Mouse (Mus musculus) hindbrain, embryonic 14.5 days (tissue): ENCODE measurements at regions not wholly inside any gene's neighbourhood (a gene's known extent, or its start where the extent isn't known, plus 50 kb on each side); places are given as distances from the start of the nearest gene placed in this dataset.
A peak's percentile ranks its signal among the peaks of the same experiment; 100 is the strongest.

Experiments
- ATAC-seq: fragments of 200-750 bp; cut with Nextera tagmentation; 2 replicates; pipeline ENCODE4 v1.8.0; 2017; ENCODE audit warnings: moderate number of reproducible peaks, mild to moderate bottlenecking, moderate TSS enrichment, moderate library complexity; ENCODE audit not compliant: low FRiP score
- DNase-seq: peaks from one replicate; pipeline ENCODE4 v3.0.0-alpha.2; 2015; ENCODE audit warnings: low spot score
- H3K27ac ChIP-seq: fragments of 300-500 bp; sonication (generic); 2 replicates; pipeline ENCODE4 v1.5.1; 2014; ENCODE audit warnings: mild to moderate bottlenecking, moderate library complexity
- H3K27me3 ChIP-seq: fragments of 300-500 bp; sonication (generic); 2 replicates; pipeline ENCODE4 v1.6.1; 2014; ENCODE audit warnings: mild to moderate bottlenecking, low read length, mixed read lengths; ENCODE audit not compliant: control insufficient read depth, insufficient read depth
- H3K36me3 ChIP-seq: fragments of 300-500 bp; sonication (generic); replicated peaks from 2 replicates; pipeline ENCODE4 v1.6.1; 2014; ENCODE audit not compliant: control insufficient read depth, insufficient read depth
- H3K4me1 ChIP-seq: fragments of 300-500 bp; sonication (generic); replicated peaks from 2 replicates; pipeline ENCODE4 v1.6.1; 2014; ENCODE audit warnings: antibody characterized with exemption, low read length, mixed read lengths; ENCODE audit not compliant: control insufficient read depth, insufficient read depth
- H3K4me2 ChIP-seq: fragments of 300-500 bp; sonication (generic); replicated peaks from 2 replicates; pipeline ENCODE4 v1.6.1; 2014; ENCODE audit warnings: mild to moderate bottlenecking, moderate library complexity
- H3K4me3 ChIP-seq: fragments of 300-500 bp; sonication (generic); replicated peaks from 2 replicates; pipeline ENCODE4 v1.5.1; 2014; ENCODE audit warnings: mild to moderate bottlenecking, low read length
- H3K9ac ChIP-seq: fragments of 300-500 bp; sonication (generic); 2 replicates; pipeline ENCODE4 v1.6.1; 2014
- H3K9me3 ChIP-seq: fragments of 300-500 bp; sonication (generic); 2 replicates; pipeline ENCODE4 v1.6.1; 2016; ENCODE audit warnings: low read length; ENCODE audit not compliant: control insufficient read depth
- WGBS: fragments of 180-500 bp; shearing (Covaris S2); extraction: QIAGEN DNeasy Blood & Tissue Kit; methylation state at CpG from one replicate; pipeline ENCODE4 v1.1.7; 2014; 5-methylcytosine and 5-hydroxymethylcytosine counted together

DNA sequence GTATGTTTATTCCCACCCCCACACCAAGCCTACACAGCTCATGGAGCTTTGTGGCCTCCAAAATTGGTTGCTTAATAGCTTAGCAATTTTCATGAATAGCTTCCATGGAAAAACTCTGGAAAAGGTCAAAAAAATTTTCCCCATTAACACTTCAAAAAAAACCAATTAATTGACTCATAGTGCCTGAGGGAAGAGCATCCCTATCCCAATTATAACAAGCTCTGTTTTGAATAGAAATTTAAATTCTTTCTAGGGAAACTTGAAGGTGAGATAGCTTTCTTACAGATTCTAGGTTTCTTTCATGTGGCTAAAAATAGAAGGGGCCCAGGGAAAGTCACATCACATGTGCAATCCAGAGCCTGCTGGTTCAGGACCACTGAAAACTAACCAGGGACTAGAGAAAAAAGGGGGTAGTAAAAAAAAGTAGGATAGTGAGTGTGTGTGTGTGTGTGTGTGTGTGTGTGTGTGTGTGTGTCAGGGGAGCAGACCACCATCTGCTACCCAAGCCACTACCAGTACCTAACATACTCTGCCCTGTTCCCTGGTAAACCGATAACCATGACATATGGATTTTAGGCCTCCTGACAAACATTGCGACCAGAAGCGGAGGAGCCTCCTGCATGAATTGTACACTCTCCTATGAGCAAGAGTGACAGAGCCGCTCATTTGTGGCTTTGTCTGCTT is 162.2 kb downstream of the Cmpk2 start:
- Histone ChIP-seq H3K27ac (peak overlapping the region; percentile 87), H3K27me3 (no peaks in the 10 kb centered on the region), H3K9ac (peak overlapping the region; percentile 26; the same call in 1 of the 2 replicates), H3K4me1 (peaks cover 18% of the 10 kb centered on the region), H3K36me3 (no peaks in the 10 kb centered on the region), H3K9me3 (no peaks in the 10 kb centered on the region), H3K4me2 (peak overlapping the region; percentile 22), H3K4me3 (no peak overlapping the region)
- DNase-seq = no peak
- WGBS = 5% methylated on average over 4 of the region's 4 CpGs
- ATAC-seq = peak; percentile 74

- Histone ChIP-seq H3K4me1 (peaks cover 16% of the 10 kb centered on the region; the same call in 1 of the 2 replicates), H3K9ac (no peak overlapping the region), H3K27me3 (no peaks in the 10 kb centered on the region), H3K27ac (peak overlapping the region; percentile 4; the same call in 1 of the 2 replicates), H3K4me3 (no peak overlapping the region), H3K9me3 (no peaks in the 10 kb centered on the region), H3K4me2 (no peak overlapping the region), H3K36me3 (no peaks in the 10 kb centered on the region)
- ATAC-seq (no peak), DNase-seq (no peak)
- 63% methylated on average over 12 of the region's 12 CpGs for WGBS
Measured at GRCm38 (mm10) chr12:26621135-26621932, 152.3 kb downstream of the Cmpk2 start.

GRCm38 (mm10) chr12:26620501-26621134 is 151.6 kb downstream of the Cmpk2 start:
- Histone ChIP-seq H3K36me3 (no peaks in the 10 kb centered on the region), H3K9ac (no peak overlapping the region), H3K4me1 (peaks cover 16% of the 10 kb centered on the region; the same call in 1 of the 2 replicates), H3K4me2 (no peak overlapping the region), H3K27me3 (no peaks in the 10 kb centered on the region), H3K27ac (peak overlapping the region; percentile 32; the same call in 1 of the 2 replicates), H3K9me3 (no peaks in the 10 kb centered on the region), H3K4me3 (no peak overlapping the region)
- no peak for DNase-seq
- WGBS = 46% methylated on average over 8 of the region's 8 CpGs
- ATAC-seq = no peak

GRCm38 (mm10) chr12:26617969-26618368 is 149.0 kb downstream of the Cmpk2 start:
- H3K4me1 ChIP-seq = peaks cover 23% of the 10 kb centered on the region; the same call in 1 of the 2 replicates
- H3K27ac ChIP-seq = no peak overlapping the region
- H3K27me3 ChIP-seq = no peaks in the 10 kb centered on the region
- H3K9me3 ChIP-seq = no peaks in the 10 kb centered on the region
- no peak overlapping the region for H3K9ac ChIP-seq
- ATAC-seq = no peak
- H3K4me3 ChIP-seq = no peak overlapping the region
- no peaks in the 10 kb centered on the region for H3K36me3 ChIP-seq
- WGBS = 74% methylated on average over 3 of the region's 3 CpGs
- no peak for DNase-seq
- no peak overlapping the region for H3K4me2 ChIP-seq

- DNase-seq = peak; percentile 53
- no peak for ATAC-seq
Measured at GRCm38 (mm10) chr12:26613086-26613705, 144.2 kb downstream of the Cmpk2 start.

DNA sequence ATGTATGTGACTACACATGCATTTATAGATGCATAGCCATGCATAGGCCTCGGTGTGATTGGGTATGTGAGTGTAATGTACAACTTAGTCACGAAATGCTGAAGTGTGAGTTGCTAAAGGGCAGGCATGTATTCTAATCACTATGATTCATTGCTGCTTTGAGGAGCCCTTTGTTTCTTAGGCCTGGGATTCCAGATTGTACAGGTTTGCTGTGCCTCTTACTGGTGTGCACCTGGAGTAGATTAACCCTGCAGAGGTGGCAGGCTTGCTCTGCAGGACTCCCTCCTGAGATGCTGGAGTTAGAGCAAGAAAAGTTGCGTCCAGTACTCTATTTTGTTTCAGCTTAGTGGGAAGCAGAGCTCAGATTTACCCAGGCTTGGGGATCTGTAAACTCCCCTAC is 141.1 kb downstream of the Cmpk2 start:
- H3K4me2 ChIP-seq = no peak overlapping the region
- no peaks in the 10 kb centered on the region for H3K36me3 ChIP-seq
- H3K4me3 ChIP-seq = no peak overlapping the region
- H3K4me1 ChIP-seq = 0 out of 2 replicates have a peak, but pooled peaks cover 7% of the 10 kb centered on the region
- ATAC-seq (no peak), DNase-seq (no peak)
- no peaks in the 10 kb centered on the region for H3K9me3 ChIP-seq
- no peak overlapping the region for H3K27ac ChIP-seq
- WGBS = 87% methylated on average over 3 of the region's 3 CpGs
- H3K9ac ChIP-seq = no peak overlapping the region
- no peaks in the 10 kb centered on the region for H3K27me3 ChIP-seq

More at GRCm38 (mm10) chr12:26613086-26613705, 144.2 kb downstream of the Cmpk2 start:
- Histone ChIP-seq H3K27ac (peak overlapping the region; percentile 14; the same call in 1 of the 2 replicates), H3K27me3 (no peaks in the 10 kb centered on the region), H3K36me3 (no peaks in the 10 kb centered on the region), H3K4me2 (no peak overlapping the region), H3K9ac (no peak overlapping the region), H3K9me3 (no peaks in the 10 kb centered on the region), H3K4me3 (no peak overlapping the region), H3K4me1 (0 out of 2 replicates have a peak, but pooled peaks cover 7% of the 10 kb centered on the region)
- WGBS = 43% methylated on average over 11 of the region's 11 CpGs

GRCm38 (mm10) chr12:26598501-26598900 is 129.5 kb downstream of the Cmpk2 start:
- no peak overlapping the region for H3K27ac ChIP-seq
- H3K9me3 ChIP-seq = no peaks in the 10 kb centered on the region
- DNase-seq (no peak), ATAC-seq (no peak)
- H3K4me1 ChIP-seq = no peaks in the 10 kb centered on the region
- no peak overlapping the region for H3K9ac ChIP-seq
- no peak overlapping the region for H3K4me2 ChIP-seq
- no peak overlapping the region for H3K4me3 ChIP-seq
- H3K36me3 ChIP-seq = no peaks in the 10 kb centered on the region
- no peaks in the 10 kb centered on the region for H3K27me3 ChIP-seq

DNA sequence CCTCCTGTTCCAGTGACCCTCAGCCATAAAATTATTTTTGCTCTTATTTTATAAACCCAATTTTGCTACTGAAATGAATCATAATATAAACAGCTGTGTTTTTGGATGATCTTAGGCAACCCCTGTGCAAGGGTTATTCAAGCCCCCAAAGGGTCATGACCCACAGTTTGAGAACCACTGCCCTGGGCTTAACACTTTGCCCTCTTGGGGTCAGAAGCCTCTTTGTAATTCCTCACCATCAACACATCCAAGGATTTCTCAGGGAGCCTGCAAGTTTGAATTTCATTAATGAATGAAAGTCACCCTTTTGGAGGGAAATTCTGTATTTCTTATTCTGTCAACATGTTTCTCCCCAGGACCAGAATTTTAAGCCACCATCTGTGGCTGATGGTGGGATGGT is 123.1 kb downstream of the Cmpk2 start:
- Histone ChIP-seq H3K36me3 (no peaks in the 10 kb centered on the region), H3K4me2 (no peak overlapping the region), H3K9ac (no peak overlapping the region), H3K9me3 (no peaks in the 10 kb centered on the region), H3K4me3 (no peak overlapping the region), H3K27me3 (no peaks in the 10 kb centered on the region), H3K27ac (no peak overlapping the region), H3K4me1 (no peaks in the 10 kb centered on the region)
- no peak for ATAC-seq
- DNase-seq = no peak

- no peak overlapping the region for H3K4me2 ChIP-seq
- no peaks in the 10 kb centered on the region for H3K4me1 ChIP-seq
- H3K9ac ChIP-seq = no peak overlapping the region
- ATAC-seq = no peak
- no peaks in the 10 kb centered on the region for H3K9me3 ChIP-seq
- no peak overlapping the region for H3K27ac ChIP-seq
- no peaks in the 10 kb centered on the region for H3K27me3 ChIP-seq
- no peaks in the 10 kb centered on the region for H3K36me3 ChIP-seq
- no peak overlapping the region for H3K4me3 ChIP-seq
- no peak for DNase-seq
Measured at GRCm38 (mm10) chr12:26589091-26589490, 120.1 kb downstream of the Cmpk2 start.
